Mouse (Mus musculus): Measurements from ENCODE around the gene Olfr1155. TPM values are rescaled to one million over a fixed set of nuclear protein-coding genes. Genes with fewer than 3 reads are reported as not detected.

Gene Olfr1155
- polyA plus RNA-seq (2012; rRNA removed) = not detected in 2 replicates

GRCm38 (mm10) chr2:87945037-87945436 lies at the start of gene Olfr1155:
TSS of gene Olfr1155 (minus strand) at chr2:87945137.
- DNase-seq (ENCODE audit: low read depth) = no peak

- DNase-seq (ENCODE audit: low read depth) = no peak
These were observed 44.9 kb upstream of the Olfr1155 start, which contains the start of gene Olfr1158 for GRCm38 (mm10) chr2:87989813-87990212. TSS of gene Olfr1158 (plus strand) at chr2:87990113.

- DNase-seq (ENCODE audit: low read depth) = no peak
These were observed 29.6 kb upstream of the Olfr1155 start, which contains the start of gene Olfr74 for GRCm38 (mm10) chr2:87974563-87974962. TSS of gene Olfr74 (minus strand) at chr2:87974663.

GRCm38 (mm10) chr2:87968199-87968598 lies 23.3 kb upstream of the Olfr1155 start, which contains the start of gene Olfr1157:
TSS of gene Olfr1157 (minus strand) at chr2:87968299.
- DNase-seq (ENCODE audit: low read depth) = no peak

- DNase-seq (ENCODE audit: low read depth) = no peak
These were observed 8.1 kb upstream of the Olfr1155 start, which contains the start of gene Olfr1156 for GRCm38 (mm10) chr2:87953000-87953399. TSS of gene Olfr1156 (minus strand) at chr2:87953100.

- DNase-seq (ENCODE audit: low read depth) = no peak
These were observed 39.9 kb downstream of the Olfr1155 start, which contains the start of gene Olfr1154 for GRCm38 (mm10) chr2:87905066-87905465. TSS of gene Olfr1154 (minus strand) at chr2:87905166.

GRCm38 (mm10) chr2:87894662-87895061 lies 50.3 kb downstream of the Olfr1155 start, which contains the start of gene Olfr1153:
TSS of gene Olfr1153 (plus strand) at chr2:87894962.
- no peak for DNase-seq (ENCODE audit: low read depth)

Other genes with a start within 250 kb of the Olfr1155 start
- gene Olfr1137, start 232.0 kb downstream of the Olfr1155 start, polyA plus RNA-seq (2012; rRNA removed) = not detected in 2 replicates
- not detected in 2 replicates for gene Olfr1138, start 205.2 kb downstream of the Olfr1155 start, polyA plus RNA-seq (2012; rRNA removed)
- not detected in 2 replicates for gene Olfr1140, start 201.4 kb downstream of the Olfr1155 start, polyA plus RNA-seq (2012; rRNA removed)
- gene Olfr1141, start 191.1 kb downstream of the Olfr1155 start, polyA plus RNA-seq (2012; rRNA removed) = not detected in 2 replicates
- gene Olfr152, start 165.7 kb downstream of the Olfr1155 start, polyA plus RNA-seq (2012; rRNA removed) = not detected in 2 replicates
- not detected in 2 replicates for gene Olfr1143, start 144.5 kb downstream of the Olfr1155 start, polyA plus RNA-seq (2012; rRNA removed)
- gene Olfr1145, start 135.3 kb downstream of the Olfr1155 start, polyA plus RNA-seq (2012; rRNA removed) = not detected in 2 replicates
- not detected in 2 replicates for gene Olfr1148, start 114.6 kb downstream of the Olfr1155 start, polyA plus RNA-seq (2012; rRNA removed)
- not detected in 2 replicates for gene Olfr1150-ps1, start 101.1 kb downstream of the Olfr1155 start, polyA plus RNA-seq (2012; rRNA removed)
- not detected in 2 replicates for gene Olfr1151, start 89.3 kb downstream of the Olfr1155 start, polyA plus RNA-seq (2012; rRNA removed)
- gene Olfr1152, start 78.6 kb downstream of the Olfr1155 start, polyA plus RNA-seq (2012; rRNA removed) = not detected in 2 replicates
- gene Olfr1153, start 50.2 kb downstream of the Olfr1155 start, polyA plus RNA-seq (2012; rRNA removed) = not detected in 2 replicates
- gene Olfr1154, start 40.0 kb downstream of the Olfr1155 start, polyA plus RNA-seq (2012; rRNA removed) = not detected in 2 replicates
- not detected in 2 replicates for gene Olfr1156, start 8.0 kb upstream of the Olfr1155 start, polyA plus RNA-seq (2012; rRNA removed)
- not detected in 2 replicates for gene Olfr1157, start 23.2 kb upstream of the Olfr1155 start, polyA plus RNA-seq (2012; rRNA removed)
- gene Olfr74, start 29.5 kb upstream of the Olfr1155 start, polyA plus RNA-seq (2012; rRNA removed) = not detected in 2 replicates
- gene Olfr1158, start 45.0 kb upstream of the Olfr1155 start, polyA plus RNA-seq (2012; rRNA removed) = not detected in 2 replicates
- not detected in 2 replicates for gene Olfr1160, start 63.1 kb upstream of the Olfr1155 start, polyA plus RNA-seq (2012; rRNA removed)
- gene Olfr1161, start 77.6 kb upstream of the Olfr1155 start, polyA plus RNA-seq (2012; rRNA removed) = not detected in 2 replicates
- gene Olfr73, start 92.6 kb upstream of the Olfr1155 start, polyA plus RNA-seq (2012; rRNA removed) = not detected in 2 replicates
- not detected in 2 replicates for gene Olfr1162, start 106.0 kb upstream of the Olfr1155 start, polyA plus RNA-seq (2012; rRNA removed)
- gene Olfr1163, start 126.7 kb upstream of the Olfr1155 start, polyA plus RNA-seq (2012; rRNA removed) = not detected in 2 replicates
- gene Olfr1164, start 148.8 kb upstream of the Olfr1155 start, polyA plus RNA-seq (2012; rRNA removed) = not detected in 2 replicates
- not detected in 2 replicates for gene Olfr1166, start 183.1 kb upstream of the Olfr1155 start, polyA plus RNA-seq (2012; rRNA removed)
- not detected in 2 replicates for gene Olfr1167, start 210.1 kb upstream of the Olfr1155 start, polyA plus RNA-seq (2012; rRNA removed)
- gene Olfr1168, start 236.7 kb upstream of the Olfr1155 start, polyA plus RNA-seq (2012; rRNA removed) = not detected in 2 replicates

Measured in gonadal fat pad, adult 2 months (tissue).